Mouse (Mus musculus): Measurements from ENCODE around the gene Ofcc1.

GRCm38 (mm10) chr13:40123868-40124267 lies 237.4 kb downstream of the Ofcc1 start:
- TF ChIP-seq CTCF (IDR thresholded peaks at IDR 0.05) = no peak
- TF ChIP-seq EP300 (IDR thresholded peaks at IDR 0.05) = no peak
